In genomic region chr13:101661567-101661966, GRCm38 (mm10) we compare ENCODE assay signal across 28 mouse cellular contexts.
DNase-seq lines count a peak whose midpoint lies in the region; ATAC-seq and TF ChIP-seq lines count a peak whose summit lies in the region.
"Had no signal": no experiment of that assay in that cellular context is flagged by ENCODE, and none has a peak within 500 bp of the region (broad histone marks: within the 10 kb centered on the region; RNA-seq: fewer than 3 reads in every experiment).

No protein-coding gene starts in this region.

- H3K27ac ChIP-seq in MEL (ENCODE audit: control insufficient read depth, low read depth, low read length) = peak overlapping the region; percentile 79
- no peak overlapping the region for H3K27ac ChIP-seq in liver, embryonic 13.5 days
- H3K27ac ChIP-seq in cerebellum, adult 2 months (ENCODE audit: insufficient read depth, low read length) = no peak overlapping the region
- H3K27ac ChIP-seq in kidney, embryonic 15.5 days = no peak overlapping the region
- H3K27ac ChIP-seq: embryonic facial prominence, embryonic 10.5 days; embryonic facial prominence, embryonic 15.5 days; heart, adult 2 months; hindbrain, embryonic 14.5 days; left cerebral cortex, adult 2 months; lung, embryonic 15.5 days; midbrain, embryonic 13.5 days; neural tube, embryonic 15.5 days had no signal

- no peak for TF ChIP-seq POLR2A in MEL (IDR thresholded peaks at IDR 0.05; ENCODE audit: control insufficient read depth in 1 of 2, insufficient read depth in 1 of 2, low read depth in 1 of 2, low read length in 2 of 2, poor library complexity in 1 of 2)
- TF ChIP-seq POLR2A in cerebellum, adult 2 months (IDR thresholded peaks at IDR 0.05; ENCODE audit: borderline replicate concordance, insufficient read depth, low read length) = no peak

- peak; percentile 97 to 98 for TF ChIP-seq EP300 in MEL (IDR thresholded peaks at IDR 0.05; ENCODE audit: low read depth in 1 of 2, low read length in 2 of 2)

- no peak for TF ChIP-seq CTCF in MEL (IDR thresholded peaks at IDR 0.05 in 2 of 3, conservative IDR thresholded peaks at IDR 0.05 in 1 of 3; ENCODE audit: control insufficient read depth in 1 of 3, insufficient read depth in 1 of 3, low read depth in 2 of 3, low read length in 3 of 3, poor library complexity in 1 of 3, severe bottlenecking in 1 of 3)
- no peak for TF ChIP-seq CTCF in cerebellum, adult 2 months (IDR thresholded peaks at IDR 0.05; ENCODE audit: borderline replicate concordance, insufficient read depth, low read depth, low read length)

- H3K9me3 ChIP-seq in MEL (replicated peaks; ENCODE audit: insufficient read depth, low read length) = no peaks in the 10 kb centered on the region
- no peaks in the 10 kb centered on the region for H3K9me3 ChIP-seq in liver, embryonic 13.5 days (replicated peaks)
- H3K9me3 ChIP-seq in kidney, embryonic 15.5 days (replicated peaks) = no peaks in the 10 kb centered on the region
- H3K9me3 ChIP-seq: embryonic facial prominence, embryonic 10.5 days; embryonic facial prominence, embryonic 15.5 days; heart, embryonic 12.5 days; lung, embryonic 15.5 days; megakaryocyte, embryonic 14.5 days; midbrain, embryonic 13.5 days; neural tube, embryonic 15.5 days had no signal

- no peaks in the 10 kb centered on the region for H3K79me2 ChIP-seq in MEL (ENCODE audit: control insufficient read depth, insufficient read depth, low read length, poor library complexity)

- H3K9ac ChIP-seq in MEL (ENCODE audit: control insufficient read depth, low read depth, low read length, poor library complexity, severe bottlenecking) = no peak overlapping the region
- no peak overlapping the region for H3K9ac ChIP-seq in liver, embryonic 13.5 days
- H3K9ac ChIP-seq in kidney, embryonic 15.5 days = no peak overlapping the region
- H3K9ac ChIP-seq: embryonic facial prominence, embryonic 15.5 days; heart, embryonic 12.5 days; hindbrain, embryonic 14.5 days; lung, embryonic 15.5 days; midbrain, embryonic 13.5 days; neural tube, embryonic 15.5 days had no signal

- 19% methylated on average over 6 of the region's 6 CpGs for WGBS in liver, embryonic 13.5 days (ENCODE audit: insufficient replicate concordance)
- 96% methylated on average over 6 of the region's 6 CpGs for WGBS in cerebellum, adult 2 months
- 82% methylated on average over 6 of the region's 6 CpGs for WGBS in kidney, embryonic 15.5 days

- peak; percentile 49 for ATAC-seq in erythroblast, adult 5-6 weeks (replicated peaks; ENCODE audit: low FRiP score, poor library complexity, severe bottlenecking)
- ATAC-seq in liver, embryonic 13.5 days (ENCODE audit: low read depth) = peak; percentile 77
- peak; percentile 60 for ATAC-seq in megakaryocyte progenitor cell, adult 5-6 weeks (replicated peaks; ENCODE audit: poor library complexity)
- ATAC-seq in megakaryocyte, adult 5-6 weeks (ENCODE audit: poor library complexity, severe bottlenecking) = no peak
- no peak for ATAC-seq in kidney, embryonic 15.5 days (replicated peaks; ENCODE audit: low FRiP score)
- ATAC-seq: forebrain, embryonic 14.5 days; intestine, postnatal 0 days; midbrain, embryonic 13.5 days had no signal

- H3K4me2 ChIP-seq in liver, embryonic 13.5 days = peak overlapping the region; percentile 30
- H3K4me2 ChIP-seq in kidney, embryonic 15.5 days = no peak overlapping the region
- H3K4me2 ChIP-seq: embryonic facial prominence, embryonic 15.5 days; heart, embryonic 12.5 days; hindbrain, embryonic 14.5 days; lung, embryonic 15.5 days; midbrain, embryonic 13.5 days; neural tube, embryonic 15.5 days had no signal

- H3K4me3 ChIP-seq in MEL (ENCODE audit: control insufficient read depth in 1 of 2, insufficient read depth in 1 of 2, low read depth in 2 of 2, low read length in 2 of 2) = no peak overlapping the region
- H3K4me3 ChIP-seq in liver, embryonic 13.5 days (replicated peaks) = no peak overlapping the region
- H3K4me3 ChIP-seq in cerebellum, adult 2 months (replicated peaks; ENCODE audit: insufficient read depth, low read depth, low read length) = no peak overlapping the region
- no peak overlapping the region for H3K4me3 ChIP-seq in kidney, embryonic 15.5 days (replicated peaks)
- H3K4me3 ChIP-seq: embryonic facial prominence, embryonic 10.5 days; embryonic facial prominence, embryonic 15.5 days; heart, adult 2 months; heart, embryonic 12.5 days; left cerebral cortex, adult 2 months; lung, embryonic 15.5 days; megakaryocyte, embryonic 14.5 days; midbrain, embryonic 13.5 days; neural tube, embryonic 15.5 days had no signal

- DNase-seq in MEL (ENCODE audit: low read depth, low spot score) = peak; percentile 86
- peak; percentile 32 for DNase-seq in liver, embryonic 13.5 days
- DNase-seq in cerebellum, adult 2 months = no peak
- DNase-seq in cerebellum, adult 8-10 months = no peak
- DNase-seq: adrenal gland, adult 8-10 months; cerebellum, adult 11 months; cerebellum, postnatal 10 days; gastrocnemius, postnatal 36 days; heart, adult 2 months; kidney, postnatal 25 days; retina, postnatal 1 day; right cerebral cortex, postnatal 14 days; thymus, postnatal 14 days had no signal

- H3K27me3 ChIP-seq in MEL (ENCODE audit: control insufficient read depth in 1 of 2, insufficient read depth in 2 of 2, low read length in 2 of 2) = no peaks in the 10 kb centered on the region
- H3K27me3 ChIP-seq in liver, embryonic 13.5 days = no peaks in the 10 kb centered on the region
- H3K27me3 ChIP-seq in cerebellum, adult 2 months (ENCODE audit: control insufficient read depth, insufficient read depth, low read length) = no peaks in the 10 kb centered on the region
- no peaks in the 10 kb centered on the region for H3K27me3 ChIP-seq in kidney, embryonic 15.5 days
- H3K27me3 ChIP-seq: embryonic facial prominence, embryonic 15.5 days; heart, embryonic 12.5 days; lung, embryonic 15.5 days; megakaryocyte, embryonic 14.5 days; midbrain, embryonic 13.5 days; neural tube, embryonic 15.5 days had no signal

- peaks cover 0 to 44% of the 10 kb centered on the region in 2 experiments; a peak in 2 of 4 replicates for H3K36me3 ChIP-seq in MEL (ENCODE audit: control insufficient read depth in 1 of 2, insufficient read depth in 2 of 2, low read length in 2 of 2)
- no peaks in the 10 kb centered on the region for H3K36me3 ChIP-seq in liver, embryonic 13.5 days
- no peaks in the 10 kb centered on the region for H3K36me3 ChIP-seq in kidney, embryonic 15.5 days
- H3K36me3 ChIP-seq: embryonic facial prominence, embryonic 10.5 days; embryonic facial prominence, embryonic 15.5 days; heart, embryonic 12.5 days; lung, embryonic 15.5 days; midbrain, embryonic 13.5 days; neural tube, embryonic 15.5 days had no signal

- H3K4me1 ChIP-seq in MEL (ENCODE audit: control insufficient read depth in 1 of 2, insufficient read depth in 2 of 2, low read length in 2 of 2) = peaks cover 12 to 44% of the 10 kb centered on the region in 2 experiments
- H3K4me1 ChIP-seq in liver, embryonic 13.5 days (replicated peaks) = peaks cover 68% of the 10 kb centered on the region
- no peaks in the 10 kb centered on the region for H3K4me1 ChIP-seq in cerebellum, adult 2 months (ENCODE audit: control insufficient read depth, insufficient read depth, low read length)
- H3K4me1 ChIP-seq in kidney, embryonic 15.5 days = peaks cover 13% of the 10 kb centered on the region
- H3K4me1 ChIP-seq: embryonic facial prominence, embryonic 15.5 days; midbrain, embryonic 13.5 days; neural tube, embryonic 15.5 days had no signal

- no peak for TF ChIP-seq RAD21 in MEL (IDR thresholded peaks at IDR 0.05; ENCODE audit: low read depth, low read length)

TF ChIP-seq in MEL, 35 proteins besides CTCF, POLR2A, EP300 and RAD21:
- TF ChIP-seq SIN3A (IDR thresholded peaks at IDR 0.05; ENCODE audit: low read length) (peak; percentile 71), TBP (IDR thresholded peaks at IDR 0.05; ENCODE audit: low read depth, low read length) (0 out of 2 replicates have a peak, but pooled peaks have one; percentile 30), ZC3H11A (IDR thresholded peaks at IDR 0.05; ENCODE audit: low read depth, low read length) (no peak), HCFC1 (IDR thresholded peaks at IDR 0.05; ENCODE audit: low read depth, low read length) (no peak), MYC (IDR thresholded peaks at IDR 0.05; ENCODE audit: low read depth, low read length) (no peak), ETS1 (IDR thresholded peaks at IDR 0.05; ENCODE audit: low read depth, low read length) (peak; percentile 85), MYB (IDR thresholded peaks at IDR 0.05; ENCODE audit: low read depth, low read length) (peak; percentile 89), ELF1 (IDR thresholded peaks at IDR 0.05; ENCODE audit: low read depth, low read length) (no peak; the same call in none of the 2 replicates), JUND (IDR thresholded peaks at IDR 0.05; ENCODE audit: low read depth, low read length) (no peak), MAX (IDR thresholded peaks at IDR 0.05; ENCODE audit: low read length) (0 out of 2 replicates have a peak, but pooled peaks have one; percentile 56), MAZ (IDR thresholded peaks at IDR 0.05; ENCODE audit: low read depth, low read length) (no peak), MEF2A (IDR thresholded peaks at IDR 0.05; ENCODE audit: extremely low read depth, insufficient replicate concordance, low read depth, low read length, poor library complexity, severe bottlenecking) (no peak), SMC3 (IDR thresholded peaks at IDR 0.05; ENCODE audit: low read depth, low read length) (no peak), NELFE (IDR thresholded peaks at IDR 0.05; ENCODE audit: low read depth, low read length) (no peak), TAL1 (IDR thresholded peaks at IDR 0.05; ENCODE audit: low read length) (peak; percentile 90), UBTF (IDR thresholded peaks at IDR 0.05; ENCODE audit: borderline replicate concordance, insufficient read depth, low read depth, low read length) (no peak), RCOR1 (IDR thresholded peaks at IDR 0.05; ENCODE audit: low read depth, low read length) (0 out of 2 replicates have a peak, but pooled peaks have one; percentile 18), POLR2AphosphoS2 (IDR thresholded peaks at IDR 0.05; ENCODE audit: low read length) (no peak), ZNF384 (IDR thresholded peaks at IDR 0.05; ENCODE audit: low read depth, low read length) (no peak), GATA1 (IDR thresholded peaks at IDR 0.05; ENCODE audit: low read depth, low read length) (peak; percentile 97), USF2 (IDR thresholded peaks at IDR 0.05; ENCODE audit: borderline replicate concordance in 1 of 2, insufficient read depth in 1 of 2, low read depth in 1 of 2, low read length in 2 of 2) (no peak), TCF12 (IDR thresholded peaks at IDR 0.05; ENCODE audit: low read depth, low read length) (peak; percentile 93)
TF ChIP-seq in MEL: peak in this region for 9.

Comparison
In these comparisons a context has a peak if more than half of its experiments do, and no peak if none do; other contexts are left out.
1. DNase-seq: peak in MEL (single experiment) and liver, embryonic 13.5 days (single experiment); none in cerebellum, adult 2 months (0 of 2) and cerebellum, adult 8-10 months (single experiment).
2. ATAC-seq: peak in erythroblast, adult 5-6 weeks (single experiment), liver, embryonic 13.5 days (single experiment) and megakaryocyte progenitor cell, adult 5-6 weeks (single experiment); none in megakaryocyte, adult 5-6 weeks (single experiment) and kidney, embryonic 15.5 days (single experiment).